Mouse (Mus musculus) brown adipose tissue, adult 24 weeks (tissue): ENCODE results near the gene Srarp. TPM values are rescaled to one million over a fixed set of nuclear protein-coding genes. Genes with fewer than 3 reads are reported as not detected.

Experiments used
- H3K27ac ChIP-seq: fragments of 200-500 bp; replicated peaks from 2 replicates; pipeline ENCODE4 v1.5.1; 2012; ENCODE audit warnings: low read depth, mild to moderate bottlenecking, low read length
- H3K4me1 ChIP-seq: fragments of 200-500 bp; 2 replicates; pipeline ENCODE4 v1.6.1; 2012; ENCODE audit warnings: low read length, mixed read lengths; ENCODE audit not compliant: control insufficient read depth, insufficient read depth, insufficient read length
- H3K4me3 ChIP-seq: fragments of 200-500 bp; 2 replicates; pipeline ENCODE4 v1.5.1; 2012; ENCODE audit warnings: low read depth, mild to moderate bottlenecking, low read length, moderate library complexity; ENCODE audit not compliant: insufficient read depth
- polyA plus RNA-seq: library from polyadenylated mRNA; stranded (reverse); fragments of >200 nt; gene quantifications from 2 replicates; pipeline ENCODE4 v1.2.4, GENCODE M21; 2012; ENCODE audit not compliant: missing spikeins, insufficient read depth, insufficient read length

The Srarp gene
- polyA plus RNA-seq, 1 experiment = not detected

GRCm38 (mm10) chr4:141398545-141398944 is 37.4 kb downstream of the Srarp start, which contains the start of gene Clcnka:
Gene Clcnka, minus strand, starts transcription at chr4:141398724.
- Histone ChIP-seq H3K4me3 (no peak within 1 kb of the TSS), H3K4me1 (no peaks in the 10 kb centered on the region), H3K27ac (no peak within 1 kb of the TSS)

- Histone ChIP-seq H3K4me3 (no peak overlapping the region), H3K4me1 (no peaks in the 10 kb centered on the region), H3K27ac (no peak overlapping the region)
These were observed 38.0 kb downstream of the Srarp start for GRCm38 (mm10) chr4:141397861-141398260.

- Histone ChIP-seq H3K27ac (no peak overlapping the region), H3K4me1 (no peaks in the 10 kb centered on the region), H3K4me3 (no peak overlapping the region)
These were observed 41.2 kb downstream of the Srarp start for GRCm38 (mm10) chr4:141394751-141395150.

- Histone ChIP-seq H3K4me3 (no peak overlapping the region), H3K27ac (no peak overlapping the region), H3K4me1 (no peaks in the 10 kb centered on the region)
These were observed 44.6 kb downstream of the Srarp start for GRCm38 (mm10) chr4:141391293-141391692.

- no peak overlapping the region for H3K27ac ChIP-seq
- no peaks in the 10 kb centered on the region for H3K4me1 ChIP-seq
- H3K4me3 ChIP-seq = no peak overlapping the region
These were observed 46.3 kb downstream of the Srarp start for GRCm38 (mm10) chr4:141389366-141390150.

GRCm38 (mm10) chr4:141387933-141388332 is 48.0 kb downstream of the Srarp start:
- Histone ChIP-seq H3K4me3 (no peak overlapping the region), H3K27ac (no peak overlapping the region), H3K4me1 (no peaks in the 10 kb centered on the region)

- no peak overlapping the region for H3K27ac ChIP-seq
- H3K4me1 ChIP-seq = no peaks in the 10 kb centered on the region
These were observed 48.7 kb downstream of the Srarp start for GRCm38 (mm10) chr4:141387093-141387784.

GRCm38 (mm10) chr4:141386150-141386549 is 49.8 kb downstream of the Srarp start:
- Histone ChIP-seq H3K4me3 (no peak overlapping the region), H3K4me1 (no peaks in the 10 kb centered on the region), H3K27ac (no peak overlapping the region)

More at GRCm38 (mm10) chr4:141387093-141387784, 48.7 kb downstream of the Srarp start:
- H3K4me3 ChIP-seq = no peak overlapping the region

GRCm38 (mm10) chr4:141385275-141385674 is 50.6 kb downstream of the Srarp start:
- Histone ChIP-seq H3K4me3 (no peak overlapping the region), H3K27ac (no peak overlapping the region), H3K4me1 (no peaks in the 10 kb centered on the region)

Other genes with a start within 250 kb of the Srarp start
- not detected in 2 replicates for gene Rsg1, start 222.1 kb downstream of the Srarp start, polyA plus RNA-seq
- 3.2 and 3.6 TPM in 2 replicates for gene Arhgef19, start 196.6 kb downstream of the Srarp start, polyA plus RNA-seq
- gene Epha2, start 134.9 kb downstream of the Srarp start, polyA plus RNA-seq = 1.6 and 1.7 TPM in 2 replicates
- gene Fam131c, start 67.9 kb downstream of the Srarp start, polyA plus RNA-seq = 1.3 TPM in 1 of 2 replicates, not detected in the other
- gene Clcnka, start 37.4 kb downstream of the Srarp start, polyA plus RNA-seq = not detected in 2 replicates
- not detected in 2 replicates for gene Clcnkb, start 20.1 kb downstream of the Srarp start, polyA plus RNA-seq
- 3.5 and 3.8 TPM in 2 replicates for gene Hspb7, start 15.3 kb downstream of the Srarp start, polyA plus RNA-seq
- gene Zbtb17, start 8.5 kb upstream of the Srarp start, polyA plus RNA-seq = 5.1 and 7.9 TPM in 2 replicates
- gene Spen, start 102.5 kb upstream of the Srarp start, polyA plus RNA-seq = 9.5 and 15.2 TPM in 2 replicates
- gene Fblim1, start 170.0 kb upstream of the Srarp start, polyA plus RNA-seq = 2.1 and 3.6 TPM in 2 replicates
- gene Tmem82, start 182.5 kb upstream of the Srarp start, polyA plus RNA-seq = 1.1 TPM in 1 of 2 replicates, not detected in the other
- gene Slc25a34, start 187.7 kb upstream of the Srarp start, polyA plus RNA-seq = 4.5 and 12.7 TPM in 2 replicates
- 8.8 and 12.9 TPM in 2 replicates for gene Plekhm2, start 228.8 kb upstream of the Srarp start, polyA plus RNA-seq
- 3.0 TPM in 1 of 2 replicates, not detected in the other for gene Rsc1a1, start 249.5 kb upstream of the Srarp start, polyA plus RNA-seq